Mouse (Mus musculus) megakaryocyte, embryonic 14.5 days (primary cell): ENCODE measurements around the gene Slc22a15.

ENCODE experiments used
- FLI1 ChIP-seq: IDR thresholded peaks from 2 replicates; pipeline ENCODE4 v1.6.1; 2012; ENCODE audit warnings: low read length, inconsistent platforms, mixed read lengths
- GATA1 ChIP-seq: IDR thresholded peaks from 3 replicates; pipeline ENCODE4 v1.6.1; 2012; ENCODE audit warnings: mixed read lengths, low read length, inconsistent platforms, borderline replicate concordance

GRCm38 (mm10) chr3:101885591-101885990 is 38.7 kb downstream of the Slc22a15 start:
- TF ChIP-seq GATA1 (no peak), FLI1 (no peak)
